Mouse (Mus musculus) erythroblast, embryonic 14.5 days (primary cell): ENCODE data around the gene Naa25.

Experiments
- GATA1 ChIP-seq: IDR thresholded peaks from 2 replicates; pipeline ENCODE4 v1.6.1; 2012; ENCODE audit warnings: low read length, inconsistent platforms, mixed read lengths
- TAL1 ChIP-seq: IDR thresholded peaks from 3 replicates; pipeline ENCODE4 v1.6.1; 2012; ENCODE audit warnings: low read length, inconsistent platforms, mixed read lengths

DNA sequence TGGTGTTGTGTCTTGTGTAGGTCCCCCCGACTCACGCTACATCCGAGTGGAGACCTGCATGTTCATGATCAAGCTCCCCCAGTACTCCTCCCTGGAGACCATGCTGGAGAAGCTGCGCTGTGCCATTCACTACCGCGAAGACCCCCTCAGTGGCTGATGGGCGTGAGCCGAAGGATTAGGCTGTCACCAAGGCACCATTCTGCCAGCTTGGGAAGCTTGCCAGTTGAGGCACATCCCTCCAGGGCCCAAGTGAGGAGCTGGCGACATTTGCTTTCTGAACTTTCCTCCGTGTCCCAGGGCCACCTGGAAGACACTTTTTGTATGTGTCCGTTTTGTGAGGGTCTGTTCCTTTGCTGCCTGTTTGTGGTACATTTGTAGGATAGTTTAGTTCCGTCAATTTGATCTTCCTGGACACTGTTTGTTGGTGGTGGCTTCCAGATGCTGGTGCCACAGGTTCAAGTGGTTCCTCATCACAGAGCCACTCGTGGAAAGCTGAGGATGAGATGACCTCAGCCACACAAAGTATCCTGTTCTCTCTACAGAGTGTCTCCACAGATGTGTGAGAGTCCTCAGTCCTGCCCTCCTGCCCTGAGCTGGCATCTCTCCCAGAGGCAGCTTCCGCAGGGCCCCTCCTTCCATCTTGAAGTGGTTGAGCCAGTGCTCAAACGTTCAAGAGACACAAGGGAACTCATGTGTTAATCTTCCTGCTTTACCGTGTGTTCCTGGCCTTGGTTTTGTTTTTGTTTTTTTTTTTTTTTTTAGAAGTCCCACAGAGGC, 31.1 kb upstream of the Naa25 start:
- TF ChIP-seq TAL1 (no peak), GATA1 (no peak)
